Mouse (Mus musculus) macrophage (primary cell): ENCODE data around the gene Hist1h2be. TPM values are rescaled to one million over a fixed set of nuclear protein-coding genes. Genes with fewer than 3 reads are reported as not detected.
"Not testable (repeated sequence)": the region's sequence is repeated elsewhere in the genome, so short reads cannot be mapped to it uniquely, and the experiment has no call there.

ENCODE experiments used
- H3K27ac ChIP-seq: fragments of 350-480 bp; formaldehyde crosslinking; 2 replicates; pipeline ENCODE4 v1.9.0; 2021
- H3K36me3 ChIP-seq: fragments of 350-480 bp; formaldehyde crosslinking; 2 replicates; pipeline ENCODE4 v1.9.0; 2021; ENCODE audit errors: inconsistent target
- H3K4me3 ChIP-seq: fragments of 350-480 bp; formaldehyde crosslinking; 2 replicates; pipeline ENCODE4 v1.9.0; 2021; ENCODE audit errors: inconsistent target
- H3K79me2 ChIP-seq: fragments of 350-480 bp; formaldehyde crosslinking; 2 replicates; pipeline ENCODE4 v1.9.0; 2021; ENCODE audit errors: inconsistent target
- WGBS: methylation state at CpG from one replicate; pipeline ENCODE4 v1.1.7; 2026; ENCODE audit warnings: inconsistent platforms; ENCODE audit not compliant: missing documents; 5-methylcytosine and 5-hydroxymethylcytosine counted together
- polyA plus RNA-seq: library from polyadenylated mRNA; stranded (reverse); fragments of 250-400 nt; gene quantifications from 3 replicates; pipeline ENCODE4 v1.2.4, GENCODE M21; 2018; ENCODE audit warnings: inconsistent platforms

The Hist1h2be gene
- polyA plus RNA-seq, 1 experiment from 2014 or later: 0.76 TPM

GRCm38 (mm10) chr13:23604452-23604851, 16.5 kb downstream of the Hist1h2be start:
- no peaks in the 10 kb centered on the region for H3K79me2 ChIP-seq
- no peak overlapping the region for H3K27ac ChIP-seq
- no peaks in the 10 kb centered on the region for H3K36me3 ChIP-seq
- H3K4me3 ChIP-seq: no peak overlapping the region
- 93% methylated on average over 3 of the region's 3 CpGs for WGBS

GRCm38 (mm10) chr13:23603182-23603699, 17.7 kb downstream of the Hist1h2be start:
- H3K4me3 ChIP-seq: no peak overlapping the region
- H3K27ac ChIP-seq: no peak overlapping the region
- no peaks in the 10 kb centered on the region for H3K36me3 ChIP-seq
- H3K79me2 ChIP-seq: no peaks in the 10 kb centered on the region
- 83% methylated on average over 7 of the region's 7 CpGs for WGBS

- Histone ChIP-seq H3K36me3 (no peaks in the 10 kb centered on the region), H3K79me2 (no peaks in the 10 kb centered on the region), H3K27ac (no peak overlapping the region), H3K4me3 (no peak overlapping the region)
- WGBS: 9% methylated on average over 9 of the region's 9 CpGs
These were observed 23.0 kb downstream of the Hist1h2be start for GRCm38 (mm10) chr13:23597957-23598356.

GRCm38 (mm10) chr13:23595622-23596372, 25.1 kb downstream of the Hist1h2be start:
- Histone ChIP-seq H3K4me3 (no peak overlapping the region), H3K36me3 (no peaks in the 10 kb centered on the region), H3K27ac (no peak overlapping the region), H3K79me2 (no peaks in the 10 kb centered on the region)
- 95% methylated on average over 7 of the region's 7 CpGs for WGBS

GRCm38 (mm10) chr13:23595185-23595584, 25.7 kb downstream of the Hist1h2be start:
- no peak overlapping the region for H3K4me3 ChIP-seq
- WGBS: 79% methylated on average over 2 of the region's 2 CpGs
- H3K36me3 ChIP-seq: no peaks in the 10 kb centered on the region
- H3K79me2 ChIP-seq: no peaks in the 10 kb centered on the region
- H3K27ac ChIP-seq: no peak overlapping the region

GRCm38 (mm10) chr13:23593051-23593770, 27.7 kb downstream of the Hist1h2be start:
- Histone ChIP-seq H3K36me3 (no peaks in the 10 kb centered on the region), H3K79me2 (no peaks in the 10 kb centered on the region), H3K27ac (no peak overlapping the region), H3K4me3 (no peak overlapping the region)
- WGBS: 33% methylated on average over 5 of the region's 5 CpGs

GRCm38 (mm10) chr13:23592614-23593013, 28.3 kb downstream of the Hist1h2be start:
- no peak overlapping the region for H3K4me3 ChIP-seq
- no peaks in the 10 kb centered on the region for H3K79me2 ChIP-seq
- no peak overlapping the region for H3K27ac ChIP-seq
- H3K36me3 ChIP-seq: no peaks in the 10 kb centered on the region
- 83% methylated on average over 7 of the region's 7 CpGs for WGBS

- not testable (repeated sequence) for H3K27ac ChIP-seq, H3K4me3 ChIP-seq, H3K36me3 ChIP-seq, H3K79me2 ChIP-seq
- 97% methylated on average over 5 of the region's 7 CpGs for WGBS
These were observed 29.0 kb downstream of the Hist1h2be start for GRCm38 (mm10) chr13:23591886-23592285.

GRCm38 (mm10) chr13:23591206-23591605, 29.7 kb downstream of the Hist1h2be start:
- 92% methylated on average over 7 of the region's 7 CpGs for WGBS
- Histone ChIP-seq H3K79me2 (no peaks in the 10 kb centered on the region), H3K27ac (no peak overlapping the region), H3K4me3 (no peak overlapping the region), H3K36me3 (no peaks in the 10 kb centered on the region)

GRCm38 (mm10) chr13:23586940-23587225, 34.0 kb downstream of the Hist1h2be start:
- Histone ChIP-seq H3K36me3 (no peaks in the 10 kb centered on the region), H3K27ac (peak overlapping the region; percentile 81), H3K79me2 (no peaks in the 10 kb centered on the region), H3K4me3 (peak overlapping the region; percentile 43)
- WGBS: no CpG with 5 or more reads among the region's 1 CpGs

GRCm38 (mm10) chr13:23586099-23586939, 34.6 kb downstream of the Hist1h2be start:
- H3K36me3 ChIP-seq: no peaks in the 10 kb centered on the region
- peak overlapping the region; percentile 81 for H3K27ac ChIP-seq
- peak overlapping the region; percentile 43 for H3K4me3 ChIP-seq
- whole genome bisulfite sequencing: 6% methylated on average over 22 of the region's 22 CpGs
- no peaks in the 10 kb centered on the region for H3K79me2 ChIP-seq

- H3K36me3 ChIP-seq, H3K79me2 ChIP-seq: not testable (repeated sequence)
- 0% methylated on average over 7 of the region's 36 CpGs for WGBS
- Histone ChIP-seq H3K27ac (peak overlapping the region; percentile 88), H3K4me3 (peak overlapping the region; percentile 43)
These were observed 35.4 kb downstream of the Hist1h2be start for GRCm38 (mm10) chr13:23585442-23586098.

GRCm38 (mm10) chr13:23585029-23585441, 35.9 kb downstream of the Hist1h2be start:
- H3K36me3 ChIP-seq: no peaks in the 10 kb centered on the region
- under 1% methylated on average over 21 of the region's 21 CpGs for WGBS
- peak overlapping the region; percentile 88 for H3K27ac ChIP-seq
- H3K79me2 ChIP-seq: no peaks in the 10 kb centered on the region
- peak overlapping the region; percentile 43 for H3K4me3 ChIP-seq

GRCm38 (mm10) chr13:23584331-23584730, 36.6 kb downstream of the Hist1h2be start:
- Histone ChIP-seq H3K36me3 (no peaks in the 10 kb centered on the region), H3K79me2 (no peaks in the 10 kb centered on the region), H3K27ac (peak overlapping the region; percentile 88), H3K4me3 (peak overlapping the region; percentile 43)
